Mouse (Mus musculus) cerebellum, adult 2 months (tissue): ENCODE data around the gene Maml3. TPM values are rescaled to one million over a fixed set of nuclear protein-coding genes. Genes with fewer than 3 reads are reported as not detected.

Source experiments
- DNase-seq, 2 experiments: peaks; one replicate each; pipeline ENCODE4 v3.0.0; 2021
- H3K27ac ChIP-seq: fragments of 200-500 bp; 2 replicates; pipeline ENCODE4 v1.5.1; 2012; ENCODE audit warnings: low read length, control low read depth, inconsistent platforms; ENCODE audit not compliant: insufficient read depth
- H3K27me3 ChIP-seq: fragments of 200-500 bp; 2 replicates; pipeline ENCODE4 v1.6.1; 2012; ENCODE audit warnings: inconsistent platforms, mild to moderate bottlenecking, low read length, moderate library complexity; ENCODE audit not compliant: control insufficient read depth, insufficient read depth
- H3K4me1 ChIP-seq: fragments of 200-500 bp; 2 replicates; pipeline ENCODE4 v1.6.1; 2011; ENCODE audit warnings: low read length; ENCODE audit not compliant: control insufficient read depth, insufficient read depth
- H3K4me3 ChIP-seq: fragments of 200-500 bp; replicated peaks from 2 replicates; pipeline ENCODE3; 2011; ENCODE audit warnings: mild to moderate bottlenecking, low read depth, low read length, control low read depth; ENCODE audit not compliant: insufficient read depth
- CTCF ChIP-seq: fragments of 200-500 bp; IDR thresholded peaks from 2 replicates; pipeline ENCODE4 v1.5.1; 2011; ENCODE audit warnings: low read depth, mild to moderate bottlenecking, control low read depth, low read length, moderate library complexity, borderline replicate concordance; ENCODE audit not compliant: insufficient read depth
- POLR2A ChIP-seq: fragments of 200-500 bp; IDR thresholded peaks from 2 replicates; pipeline ENCODE4 v1.6.1; 2011; ENCODE audit warnings: low read length, control low read depth, borderline replicate concordance; ENCODE audit not compliant: insufficient read depth
- WGBS: fragments of 180-500 bp; shearing (Covaris S2); methylation state at CpG from one replicate; pipeline ENCODE4 v1.1.7; 2018; 5-methylcytosine and 5-hydroxymethylcytosine counted together
- polyA plus RNA-seq: library from polyadenylated mRNA; depleted of rRNA; stranded (reverse); fragments of >200 nt; gene quantifications from 2 replicates; pipeline ENCODE4 v1.2.3, GENCODE M21; 2012

Maml3 gene
- polyA plus RNA-seq, 1 experiment: 6.5 TPM

DNA sequence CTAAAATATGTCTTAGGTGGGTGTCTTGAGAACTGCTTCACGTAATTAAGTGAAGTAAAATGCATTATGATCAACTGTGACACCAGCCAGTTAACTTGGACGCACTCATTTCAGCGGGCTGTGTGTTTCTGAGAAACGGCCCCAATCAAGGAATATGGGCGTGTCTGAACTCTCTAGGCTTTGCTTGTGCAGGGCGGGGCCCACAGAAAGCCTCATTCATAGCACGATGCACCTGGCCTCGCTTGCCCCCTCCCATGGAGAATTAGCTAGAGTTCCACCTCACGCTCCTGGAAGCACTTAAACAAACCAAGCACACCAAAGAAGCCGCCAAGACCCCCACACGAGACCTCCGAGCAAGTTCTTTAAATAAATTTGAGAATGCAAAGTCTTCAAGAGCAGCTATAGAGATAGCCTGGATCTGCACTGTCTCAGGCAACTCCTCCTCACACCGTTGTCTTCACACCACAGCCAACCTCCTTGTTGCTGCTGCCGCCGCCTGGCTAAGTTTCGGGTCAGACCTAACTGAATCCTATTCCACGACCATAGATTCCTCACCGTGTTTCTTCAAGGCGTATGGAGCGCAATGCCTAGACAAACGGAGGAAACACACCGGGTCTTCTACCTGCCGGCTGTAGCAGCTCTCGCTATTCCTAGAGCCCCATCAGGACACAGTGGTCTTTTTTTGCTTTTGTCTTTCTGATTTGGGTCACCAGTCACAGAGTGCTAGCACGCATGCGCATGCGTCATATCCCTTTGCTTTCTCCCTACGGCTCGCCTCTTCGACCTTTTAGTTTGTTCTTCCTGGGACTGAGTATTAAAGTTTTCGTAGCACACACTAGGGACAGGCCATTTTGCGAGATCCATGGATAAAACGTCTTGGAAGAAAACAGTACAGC lies 151.9 kb downstream of the Maml3 start:
- H3K4me3 ChIP-seq: no peak overlapping the region
- H3K4me1 ChIP-seq: peaks cover 5% of the 10 kb centered on the region
- WGBS: 89% methylated on average over 33 of the region's 33 CpGs
- no peak overlapping the region for H3K27ac ChIP-seq
- TF ChIP-seq POLR2A (no peak), CTCF (no peak)
- no peak for DNase-seq
- no peaks in the 10 kb centered on the region for H3K27me3 ChIP-seq

DNA sequence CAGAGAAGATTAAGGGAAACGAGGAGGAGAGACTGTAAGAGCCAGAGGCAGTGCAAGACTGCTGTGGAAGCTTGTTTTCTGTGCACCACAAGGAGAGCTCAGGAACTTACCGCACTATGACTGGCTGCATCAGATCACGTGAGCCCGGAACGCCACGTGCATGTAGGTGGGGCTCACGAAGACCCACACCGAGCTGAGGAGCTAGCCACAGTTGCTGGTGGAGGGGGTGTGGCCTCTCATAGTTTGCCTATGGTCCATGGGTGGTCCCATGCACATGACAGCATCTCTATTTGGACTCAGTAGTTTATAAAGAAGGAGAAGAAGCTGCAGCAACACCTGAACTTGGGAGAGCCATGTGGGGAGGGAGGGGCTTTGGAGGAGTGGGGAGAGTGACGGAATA lies 152.6 kb downstream of the Maml3 start:
- no peak for DNase-seq
- Histone ChIP-seq H3K4me3 (no peak overlapping the region), H3K27ac (no peak overlapping the region), H3K27me3 (no peaks in the 10 kb centered on the region), H3K4me1 (peaks cover 5% of the 10 kb centered on the region)
- TF ChIP-seq CTCF (no peak), POLR2A (no peak)
- WGBS: 93% methylated on average over 9 of the region's 9 CpGs

- no peak overlapping the region for H3K4me3 ChIP-seq
- H3K4me1 ChIP-seq: peaks cover 5% of the 10 kb centered on the region
- H3K27ac ChIP-seq: no peak overlapping the region
- WGBS: 47% methylated on average over 8 of the region's 8 CpGs
- no peaks in the 10 kb centered on the region for H3K27me3 ChIP-seq
- TF ChIP-seq CTCF (no peak), POLR2A (no peak)
- peak in 1 of 2 experiments; percentile 43 for DNase-seq
Measured at GRCm38 (mm10) chr3:51949651-51950050, 155.2 kb downstream of the Maml3 start.

DNA sequence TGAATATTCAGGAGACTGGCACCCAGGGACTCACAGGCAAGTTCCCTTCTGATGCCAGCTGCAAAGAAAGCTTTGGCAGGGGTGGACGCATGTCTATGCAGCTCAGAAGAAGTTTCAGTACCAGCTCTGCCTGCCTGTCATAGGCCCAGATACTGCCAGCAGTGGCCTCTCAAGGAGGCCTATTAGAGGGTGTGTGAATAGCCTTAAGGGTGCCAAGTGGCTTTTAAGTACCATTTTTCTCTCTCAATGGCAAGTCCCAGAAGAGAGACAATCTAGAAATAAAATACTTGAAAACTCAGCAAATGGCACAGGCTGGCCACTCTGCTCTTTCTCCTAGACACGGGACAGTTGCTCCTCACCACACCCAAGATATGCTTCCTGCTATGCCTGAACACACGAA lies 157.7 kb downstream of the Maml3 start:
- no peak for DNase-seq
- Histone ChIP-seq H3K27ac (no peak overlapping the region), H3K4me3 (no peak overlapping the region), H3K4me1 (peaks cover 5% of the 10 kb centered on the region), H3K27me3 (no peaks in the 10 kb centered on the region)
- TF ChIP-seq POLR2A (no peak), CTCF (no peak)
- 86% methylated on average over 3 of the region's 3 CpGs for WGBS

GRCm38 (mm10) chr3:51943642-51944041 lies 161.2 kb downstream of the Maml3 start:
- 59% methylated on average over 8 of the region's 8 CpGs for WGBS
- H3K4me1 ChIP-seq: no peaks in the 10 kb centered on the region
- no peak for TF ChIP-seq CTCF
- TF ChIP-seq POLR2A: no peak
- H3K27me3 ChIP-seq: no peaks in the 10 kb centered on the region
- H3K4me3 ChIP-seq: no peak overlapping the region
- no peak overlapping the region for H3K27ac ChIP-seq
- DNase-seq: no peak

DNA sequence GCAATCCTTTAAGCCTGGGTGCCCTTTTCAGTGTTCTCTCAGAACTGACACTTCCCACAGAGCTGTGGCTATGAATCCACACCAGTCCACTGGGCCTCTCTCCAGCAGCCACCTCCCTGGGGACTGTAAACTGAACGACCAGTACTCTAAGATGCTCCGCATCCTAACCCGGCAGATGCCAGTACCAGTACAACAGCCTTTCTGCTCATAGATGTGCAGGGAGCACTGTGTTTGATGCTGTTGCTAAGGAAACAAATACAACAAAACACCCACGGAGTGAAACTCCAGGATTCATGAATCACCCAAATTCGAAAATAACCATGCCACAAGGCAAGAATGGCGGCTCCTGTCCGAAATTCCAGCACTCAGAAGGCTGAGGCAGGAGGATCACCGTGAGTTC lies 163.1 kb downstream of the Maml3 start:
- DNase-seq: no peak
- Histone ChIP-seq H3K27me3 (no peaks in the 10 kb centered on the region), H3K4me3 (no peak overlapping the region), H3K27ac (no peak overlapping the region), H3K4me1 (no peaks in the 10 kb centered on the region)
- TF ChIP-seq POLR2A: no peak
- TF ChIP-seq CTCF: no peak
- WGBS: 65% methylated on average over 8 of the region's 8 CpGs

GRCm38 (mm10) chr3:51939864-51940263 lies 165.0 kb downstream of the Maml3 start:
- WGBS: 91% methylated on average over 7 of the region's 7 CpGs
- no peak overlapping the region for H3K4me3 ChIP-seq
- DNase-seq: no peak
- no peaks in the 10 kb centered on the region for H3K4me1 ChIP-seq
- no peaks in the 10 kb centered on the region for H3K27me3 ChIP-seq
- no peak overlapping the region for H3K27ac ChIP-seq
- no peak for TF ChIP-seq CTCF
- TF ChIP-seq POLR2A: no peak

DNA sequence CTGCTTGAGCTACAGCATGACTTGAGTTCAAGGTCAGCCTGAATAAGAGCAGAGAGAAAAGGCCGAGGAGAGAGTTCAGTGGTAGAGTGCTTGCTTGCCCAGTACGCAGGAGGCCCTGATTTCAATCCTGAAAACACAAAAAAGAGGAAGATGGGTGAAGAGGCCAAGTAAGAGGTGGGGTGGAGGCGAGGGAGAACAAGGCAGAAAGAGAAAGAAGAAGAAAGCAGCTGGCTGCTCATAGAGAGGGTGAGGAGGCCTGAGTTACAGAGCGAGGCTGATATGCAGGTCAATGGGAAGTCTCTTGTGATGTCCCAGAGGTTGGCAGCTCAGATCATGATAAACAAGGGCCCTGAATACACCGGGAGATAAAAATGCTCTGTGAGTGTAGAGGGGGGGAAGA lies 165.8 kb downstream of the Maml3 start:
- DNase-seq: no peak
- no peak for TF ChIP-seq POLR2A
- TF ChIP-seq CTCF: no peak
- H3K4me1 ChIP-seq: no peaks in the 10 kb centered on the region
- H3K27me3 ChIP-seq: no peaks in the 10 kb centered on the region
- 82% methylated on average over 5 of the region's 5 CpGs for WGBS
- no peak overlapping the region for H3K4me3 ChIP-seq
- H3K27ac ChIP-seq: no peak overlapping the region
